ENCODE assay signal across 24 mouse cellular contexts in the genomic region with DNA sequence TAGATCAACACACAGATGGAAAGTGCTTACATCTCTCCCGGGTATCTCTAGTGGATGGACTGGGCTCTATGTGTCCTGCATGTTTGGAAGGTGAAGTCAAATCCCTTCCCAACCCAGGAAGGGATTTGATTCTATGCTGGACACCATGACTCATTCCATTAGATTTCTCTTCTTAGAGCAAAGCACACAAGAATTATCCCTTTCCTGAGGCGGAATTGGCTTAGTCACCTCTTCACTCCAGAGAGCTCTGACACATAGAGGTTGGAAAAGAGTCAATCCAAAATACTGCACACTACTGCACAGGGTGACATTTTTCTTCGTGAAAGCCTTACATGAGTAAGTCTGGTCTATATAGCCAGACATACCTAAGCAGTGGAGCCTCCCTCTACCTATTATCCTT.
A peak's percentile ranks its signal among the peaks of the same experiment; 100 is the strongest.
DNase-seq lines count a peak whose midpoint lies in the region; ATAC-seq and TF ChIP-seq lines count a peak whose summit lies in the region.
"Had no signal": no experiment of that assay in that cellular context is flagged by ENCODE, and none has a peak within 500 bp of the region (broad histone marks: within the 10 kb centered on the region; RNA-seq: fewer than 3 reads in every experiment).

No protein-coding gene starts in this region.

- H3K4me3 ChIP-seq in midbrain, embryonic 10.5 days = no peak overlapping the region
- H3K4me3 ChIP-seq: embryonic facial prominence, embryonic 10.5 days; embryonic facial prominence, embryonic 13.5 days; forebrain, embryonic 12.5 days; forebrain, embryonic 15.5 days; hindbrain, embryonic 13.5 days; intestine, embryonic 15.5 days had no signal

- H3K36me3 ChIP-seq in midbrain, embryonic 10.5 days = no peaks in the 10 kb centered on the region
- H3K36me3 ChIP-seq: embryonic facial prominence, embryonic 10.5 days; embryonic facial prominence, embryonic 13.5 days; forebrain, embryonic 12.5 days; forebrain, embryonic 15.5 days; hindbrain, embryonic 13.5 days; intestine, embryonic 15.5 days had no signal

- H3K27ac ChIP-seq in midbrain, embryonic 10.5 days (replicated peaks) = no peak overlapping the region
- H3K27ac ChIP-seq: embryonic facial prominence, embryonic 10.5 days; embryonic facial prominence, embryonic 13.5 days; forebrain, embryonic 12.5 days; forebrain, embryonic 15.5 days; hindbrain, embryonic 13.5 days; intestine, embryonic 15.5 days had no signal

- no peaks in the 10 kb centered on the region for H3K9me3 ChIP-seq in midbrain, embryonic 10.5 days (replicated peaks)
- H3K9me3 ChIP-seq: embryonic facial prominence, embryonic 10.5 days; embryonic facial prominence, embryonic 13.5 days; forebrain, embryonic 12.5 days; forebrain, embryonic 15.5 days; hindbrain, embryonic 13.5 days; intestine, embryonic 15.5 days had no signal

- CTCF ChIA-PET in Patski (lab: Charles Lee) = interaction anchor here (1.4 kb wide), 1 partner anchor 22 kb away, joined by 3 read pairs; no protein-coding TSS in a partner anchor

- no peak for TF ChIP-seq CTCF in Patski (IDR thresholded peaks at IDR 0.05)

- DNase-seq in adrenal gland, adult 2 months = peak; percentile 17
- DNase-seq in adrenal gland, postnatal 25 days = no peak
- DNase-seq in Patski (ENCODE audit: low read depth, low spot score) = peak; percentile 93
- peak; percentile 62 for DNase-seq in fibroblast of lung, adult 2 months (ENCODE audit: low read depth)
- DNase-seq in yolk sac, embryonic 10.5 days (ENCODE audit: low spot score) = no peak
- no peak for DNase-seq in midbrain, embryonic 10.5 days (ENCODE audit: low spot score)
- DNase-seq: adrenal gland, adult 8-10 months; adrenal gland, postnatal 36 days; cerebellum, adult 11 months; cerebellum, adult 2 months; cerebellum, adult 9-11 months; cerebellum, postnatal 25 days; gastrocnemius, postnatal 10 days; heart, adult 11 months; kidney, adult 11 months had no signal

- POLR2A ChIA-PET in Patski (lab: Charles Lee) = no interaction called here

- no peaks in the 10 kb centered on the region for H3K27me3 ChIP-seq in Patski
- H3K27me3 ChIP-seq in midbrain, embryonic 10.5 days (ENCODE audit: low read depth, poor library complexity, severe bottlenecking) = no peaks in the 10 kb centered on the region
- H3K27me3 ChIP-seq: embryonic facial prominence, embryonic 13.5 days; forebrain, embryonic 12.5 days; forebrain, embryonic 15.5 days; hindbrain, embryonic 13.5 days; intestine, embryonic 15.5 days had no signal

- in situ Hi-C loops in Patski (cut with MboI; ENCODE audit: low pct_unique_long_range_greater_than_20kb) = no loop called here

- peaks cover 15% of the 10 kb centered on the region for H3K4me1 ChIP-seq in midbrain, embryonic 10.5 days
- H3K4me1 ChIP-seq: intestine, embryonic 15.5 days had no signal

- ATAC-seq in Patski = peak; percentile 99
- no peak for ATAC-seq in erythroid progenitor cell, adult 5-6 weeks (replicated peaks; ENCODE audit: low FRiP score, poor library complexity, severe bottlenecking)
- ATAC-seq: CD4-positive, CD25-positive, alpha-beta regulatory T cell, adult 4 months; forebrain, embryonic 15.5 days; hindbrain, embryonic 16.5 days; intestine, embryonic 15.5 days had no signal

- WGBS in midbrain, embryonic 10.5 days = 89% methylated on average over 3 of the region's 3 CpGs

Comparison
In these comparisons a context has a peak if more than half of its experiments do, and no peak if none do; other contexts are left out.
1. DNase-seq: peak in adrenal gland, adult 2 months (single experiment), Patski (single experiment) and fibroblast of lung, adult 2 months (single experiment); none in adrenal gland, postnatal 25 days (single experiment), yolk sac, embryonic 10.5 days (single experiment) and midbrain, embryonic 10.5 days (single experiment).